Mouse (Mus musculus) layer of hippocampus, adult 8-10 months (tissue): ENCODE measurements at regions not wholly inside any gene's neighbourhood (a gene's known extent, or its start where the extent isn't known, plus 50 kb on each side); places are given as distances from the start of the nearest gene placed in this dataset.
"Not testable (repeated sequence)": the region's sequence is repeated elsewhere in the genome, so short reads cannot be mapped to it uniquely, and the experiment has no call there.

ENCODE experiments used
- DNase-seq, 2 experiments: peaks; one replicate each; pipeline ENCODE4 v3.0.0; 2022; ENCODE audit warnings: low spot score in 2 of 2

- not testable (repeated sequence) for DNase-seq
Observed at GRCm38 (mm10) chr6:67679106-67679505, 143.5 kb upstream of the Tacstd2 start.

- not testable (repeated sequence) for DNase-seq
Observed at GRCm38 (mm10) chr6:67674717-67675116, 139.1 kb upstream of the Tacstd2 start.

- DNase-seq = not testable (repeated sequence)
Observed at GRCm38 (mm10) chr6:67673316-67673715, 137.7 kb upstream of the Tacstd2 start.

DNA sequence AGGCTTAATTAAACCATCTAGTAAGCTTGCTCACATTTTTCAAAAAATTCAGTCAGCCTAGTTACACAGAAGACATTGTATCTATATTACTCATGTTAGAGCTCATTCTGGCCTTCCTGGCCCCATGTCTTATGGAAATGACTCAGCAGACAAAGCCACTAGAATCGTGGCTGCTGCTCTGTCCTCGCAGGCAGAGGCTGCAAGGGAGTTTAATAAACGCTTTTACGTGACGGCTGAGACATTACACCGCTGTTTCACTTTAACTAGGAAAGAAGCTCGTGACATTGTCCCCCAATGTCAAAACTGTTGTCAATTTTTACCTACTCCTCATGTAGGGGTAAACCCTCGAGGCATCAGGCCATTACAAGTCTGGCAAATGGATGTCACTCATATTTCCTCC lies 132.5 kb upstream of the Tacstd2 start:
- not testable (repeated sequence) for DNase-seq

DNA sequence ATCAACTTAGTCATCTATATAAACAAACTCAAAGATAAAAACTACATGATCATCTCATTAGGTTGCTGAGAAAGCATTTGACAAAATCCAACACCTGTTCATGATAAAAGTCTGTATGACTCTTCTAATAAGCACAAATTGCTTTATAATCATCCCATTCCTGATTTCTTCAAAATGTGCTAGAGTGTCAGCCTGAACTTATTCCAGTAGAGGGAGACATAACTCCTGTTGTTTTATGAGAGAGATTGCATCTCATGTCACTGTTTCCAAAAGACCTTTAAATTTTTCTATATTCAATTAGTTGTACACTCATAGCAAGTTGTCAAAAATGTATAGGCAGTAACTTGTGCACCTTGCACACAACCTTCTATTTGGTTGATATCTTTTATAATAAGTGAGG lies 96.0 kb upstream of the Tacstd2 start:
- no peak for DNase-seq

- peak; percentile 3 to 4 for DNase-seq
Observed at GRCm38 (mm10) chr6:67610402-67610801, 74.8 kb upstream of the Tacstd2 start.

DNA sequence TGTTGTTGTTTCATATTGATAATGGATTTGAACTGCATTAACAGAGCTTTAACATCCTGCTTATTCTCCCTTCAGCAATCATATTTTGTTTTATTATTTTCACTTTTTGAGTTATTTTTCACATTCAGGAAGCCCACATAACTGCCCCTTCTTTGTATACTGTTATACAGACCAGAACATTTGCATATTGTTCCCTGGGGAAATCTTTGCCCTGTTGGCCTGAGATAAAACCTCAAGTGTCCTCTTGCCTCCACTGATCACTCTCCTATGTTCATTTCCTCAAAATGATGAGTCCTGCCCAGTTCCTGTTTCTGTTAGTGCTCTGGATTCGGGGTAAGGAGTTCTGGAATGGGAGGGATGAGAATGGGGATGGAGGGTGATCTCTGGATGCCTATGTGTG lies 73.9 kb upstream of the Tacstd2 start:
- not testable (repeated sequence) for DNase-seq
